Mouse (Mus musculus) B cell, adult 2 months (primary cell): ENCODE results near the gene Sntb2.
A peak's percentile ranks its signal among the peaks of the same experiment; 100 is the strongest.

Source experiments
- DNase-seq, 2 experiments: peaks; one replicate each; pipeline ENCODE4 v3.0.0; 2022

Gene Sntb2

GRCm38 (mm10) chr8:106932376-106933065, 3.0 kb upstream of the Sntb2 start:
- peak in 1 of 2 experiments; percentile 2 for DNase-seq

GRCm38 (mm10) chr8:106933506-106934143, 1.9 kb upstream of the Sntb2 start:
- DNase-seq = no peak

DNA sequence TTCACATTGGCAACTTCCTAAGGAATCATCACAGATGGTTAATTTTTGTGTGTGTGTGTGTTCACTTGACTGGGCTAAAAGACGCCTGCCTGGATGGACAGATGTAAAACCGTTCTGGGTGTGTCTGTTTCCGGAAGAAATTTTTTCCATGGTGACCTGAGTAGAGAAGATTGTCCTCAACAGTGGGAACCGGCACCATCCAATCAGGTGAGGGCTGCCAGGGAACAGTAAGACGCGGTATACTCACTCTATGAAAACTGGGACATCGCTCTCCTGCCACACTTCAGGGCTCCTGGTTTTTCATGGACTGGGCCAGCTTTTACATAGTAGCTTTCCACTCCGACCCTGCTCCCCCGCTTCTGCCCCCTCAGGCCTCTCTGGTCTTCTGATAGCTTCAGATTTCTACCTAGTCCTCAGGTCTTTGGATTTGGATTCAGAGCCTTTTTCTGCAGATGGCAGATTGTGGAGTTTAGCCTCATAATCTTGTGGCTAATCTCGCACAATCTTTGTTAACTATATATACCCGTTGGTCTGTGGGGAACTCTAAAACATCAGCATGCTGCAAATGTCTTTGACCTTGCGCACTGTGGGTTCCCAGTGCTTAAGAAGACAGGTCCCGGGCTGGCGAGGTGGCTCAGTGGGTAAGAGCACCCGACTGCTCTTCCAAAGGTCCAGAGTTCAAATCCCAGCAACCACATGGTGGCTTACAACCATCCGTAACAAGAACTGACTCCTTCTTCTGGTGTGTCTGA, 1.1 kb upstream of the Sntb2 start:
- DNase-seq = no peak

- DNase-seq = peak; percentile 50 to 52
These were observed 438 bp downstream of the Sntb2 start for GRCm38 (mm10) chr8:106935899-106936477.

GRCm38 (mm10) chr8:106936478-106937051, 1.0 kb downstream of the Sntb2 start:
- DNase-seq = peak in 1 of 2 experiments; percentile 20

DNA sequence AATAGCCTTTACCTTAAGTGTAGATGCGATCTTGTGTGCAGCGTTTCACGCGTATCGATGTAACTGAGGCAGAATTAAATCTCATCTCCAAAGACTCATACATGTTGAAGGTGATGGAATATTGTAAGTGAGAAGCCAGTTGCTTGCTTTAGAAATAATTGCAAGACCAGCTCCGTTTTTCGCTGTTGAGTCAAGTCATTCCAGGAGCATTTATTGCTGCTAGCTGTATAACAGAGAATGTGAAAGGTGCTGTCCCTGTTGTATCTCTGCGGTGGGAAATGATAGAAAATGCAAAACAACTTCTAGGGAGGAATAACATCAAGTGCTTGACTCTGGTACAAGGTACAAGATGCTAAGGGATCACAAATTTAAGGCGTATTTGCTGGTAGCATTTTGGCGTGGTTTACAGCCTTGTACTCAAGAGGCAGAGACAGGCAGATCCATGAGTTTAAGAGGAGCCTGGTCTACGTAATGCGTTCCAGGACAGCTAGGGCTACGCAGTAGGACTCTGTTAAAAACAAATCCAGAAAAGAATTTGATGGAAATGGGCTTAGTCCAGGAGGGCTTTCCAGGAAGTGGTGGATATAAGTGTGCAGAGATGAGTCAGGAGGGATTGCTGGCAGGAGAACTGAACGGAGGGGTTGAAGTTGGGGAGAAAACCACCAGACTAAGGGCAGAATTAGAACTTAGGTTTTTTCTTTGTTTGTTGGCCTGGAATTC, 1.7 kb downstream of the Sntb2 start:
- no peak for DNase-seq

GRCm38 (mm10) chr8:106941806-106942205, 6.3 kb downstream of the Sntb2 start:
- no peak for DNase-seq

- DNase-seq = no peak
These were observed 8.4 kb downstream of the Sntb2 start for GRCm38 (mm10) chr8:106943874-106944418.

GRCm38 (mm10) chr8:106944756-106945155, 9.2 kb downstream of the Sntb2 start:
- no peak for DNase-seq

DNA sequence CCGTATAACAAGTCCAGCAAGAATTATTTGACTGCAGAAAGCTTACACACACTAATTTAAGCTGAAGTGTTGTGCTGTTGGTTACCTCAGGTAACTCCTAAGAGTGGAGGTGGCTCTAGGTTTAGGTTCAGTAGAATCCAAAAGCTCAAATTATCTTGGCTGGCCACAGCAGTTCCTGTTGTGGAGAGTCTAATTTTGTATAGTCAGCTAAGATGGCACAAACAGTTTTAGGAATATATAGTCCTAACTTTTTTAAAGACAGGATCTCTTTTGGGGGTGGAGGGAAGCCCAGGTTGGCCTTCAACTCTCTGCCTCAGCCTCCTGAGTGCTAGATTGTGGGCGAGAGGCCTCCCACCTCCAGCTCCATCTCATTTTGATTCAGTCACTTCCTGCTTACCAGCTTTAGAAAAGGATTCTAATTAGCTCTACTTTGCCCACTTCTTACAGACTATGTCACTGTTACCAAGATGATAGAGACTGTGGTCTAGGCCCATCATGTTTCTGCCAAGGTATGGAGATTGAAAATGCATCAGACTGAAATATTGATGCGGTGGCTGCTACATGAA, 13.2 kb downstream of the Sntb2 start:
- DNase-seq = no peak

- no peak for DNase-seq
These were observed 16.2 kb downstream of the Sntb2 start for GRCm38 (mm10) chr8:106951707-106952106.

GRCm38 (mm10) chr8:106953571-106953970, 18.0 kb downstream of the Sntb2 start:
- DNase-seq = no peak

- no peak for DNase-seq
These were observed 21.5 kb downstream of the Sntb2 start for GRCm38 (mm10) chr8:106957086-106957485.

DNA sequence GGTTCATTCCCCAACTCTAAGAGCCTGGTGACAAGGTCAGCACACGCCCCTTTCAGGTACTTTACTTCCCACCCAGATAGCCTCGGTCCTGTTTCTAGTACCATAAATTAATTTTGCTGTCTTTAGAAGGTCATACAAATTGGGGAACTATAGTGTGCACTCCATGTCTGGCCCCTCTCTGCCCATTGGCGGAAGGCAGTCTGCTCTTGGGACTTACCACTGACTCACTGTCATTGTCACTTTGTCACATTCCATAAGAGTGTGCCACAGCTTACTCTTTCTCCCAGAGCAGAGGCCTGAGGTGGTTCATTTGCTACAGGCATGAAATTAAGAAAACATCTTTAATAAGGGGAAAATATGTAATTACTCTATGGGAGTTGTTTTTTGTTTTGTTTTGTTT, 22.7 kb downstream of the Sntb2 start:
- no peak for DNase-seq

DNA sequence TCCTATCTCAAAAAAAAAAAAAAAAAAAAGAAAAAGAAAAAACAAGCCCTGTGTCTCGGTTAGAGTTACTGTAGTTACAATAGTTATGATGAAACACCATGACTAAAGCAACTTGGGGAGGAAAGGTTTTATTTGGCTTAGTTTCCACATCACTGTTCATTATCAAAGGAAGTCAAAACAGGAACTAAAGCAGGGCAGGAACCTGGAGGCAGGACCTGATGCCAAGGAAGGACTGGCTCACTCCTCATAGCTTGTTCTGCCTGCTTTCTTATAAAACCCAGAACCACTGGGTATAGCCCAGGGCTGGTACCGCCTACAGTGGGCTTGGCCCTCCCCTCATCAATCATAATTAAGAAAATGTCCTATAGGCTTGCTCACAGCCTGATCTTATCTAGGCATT, 24.1 kb downstream of the Sntb2 start:
- no peak for DNase-seq

- DNase-seq = no peak
These were observed 26.8 kb downstream of the Sntb2 start for GRCm38 (mm10) chr8:106962322-106962721.

- no peak for DNase-seq
These were observed 27.8 kb downstream of the Sntb2 start for GRCm38 (mm10) chr8:106963365-106963764.

- DNase-seq = no peak
These were observed 29.0 kb downstream of the Sntb2 start for GRCm38 (mm10) chr8:106964573-106964972.

DNA sequence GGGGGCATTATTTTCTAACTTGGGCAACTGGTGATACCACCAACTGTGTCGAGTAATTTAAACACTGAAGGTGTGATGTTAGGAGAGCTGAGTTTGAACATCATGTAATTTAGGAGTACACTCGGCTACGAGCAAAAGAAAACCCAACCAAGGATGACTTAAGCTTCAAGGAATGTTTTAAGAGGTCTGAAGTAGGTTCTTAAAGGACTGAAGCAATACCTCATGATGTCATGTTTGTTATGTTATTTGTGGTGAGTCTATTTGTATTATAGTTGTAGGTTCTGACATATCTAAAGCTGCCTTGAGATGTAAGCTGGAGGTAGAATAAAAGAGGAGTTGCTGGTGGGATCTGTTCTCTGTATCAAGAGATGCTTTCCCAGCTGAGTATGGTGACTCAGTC, 34.4 kb downstream of the Sntb2 start:
- DNase-seq = no peak

- no peak for DNase-seq
These were observed 36.4 kb downstream of the Sntb2 start for GRCm38 (mm10) chr8:106971916-106972315.

- no peak for DNase-seq
These were observed 37.2 kb downstream of the Sntb2 start for GRCm38 (mm10) chr8:106972538-106973264.
